Mouse (Mus musculus) heart, adult 9 months (tissue): Measurements from ENCODE around the gene Ssh1.

ENCODE experiments used
- DNase-seq, 2 experiments: peaks; one replicate each; pipeline ENCODE4 v3.0.0; 2022; ENCODE audit warnings: low spot score in 2 of 2

Ssh1 gene

DNA sequence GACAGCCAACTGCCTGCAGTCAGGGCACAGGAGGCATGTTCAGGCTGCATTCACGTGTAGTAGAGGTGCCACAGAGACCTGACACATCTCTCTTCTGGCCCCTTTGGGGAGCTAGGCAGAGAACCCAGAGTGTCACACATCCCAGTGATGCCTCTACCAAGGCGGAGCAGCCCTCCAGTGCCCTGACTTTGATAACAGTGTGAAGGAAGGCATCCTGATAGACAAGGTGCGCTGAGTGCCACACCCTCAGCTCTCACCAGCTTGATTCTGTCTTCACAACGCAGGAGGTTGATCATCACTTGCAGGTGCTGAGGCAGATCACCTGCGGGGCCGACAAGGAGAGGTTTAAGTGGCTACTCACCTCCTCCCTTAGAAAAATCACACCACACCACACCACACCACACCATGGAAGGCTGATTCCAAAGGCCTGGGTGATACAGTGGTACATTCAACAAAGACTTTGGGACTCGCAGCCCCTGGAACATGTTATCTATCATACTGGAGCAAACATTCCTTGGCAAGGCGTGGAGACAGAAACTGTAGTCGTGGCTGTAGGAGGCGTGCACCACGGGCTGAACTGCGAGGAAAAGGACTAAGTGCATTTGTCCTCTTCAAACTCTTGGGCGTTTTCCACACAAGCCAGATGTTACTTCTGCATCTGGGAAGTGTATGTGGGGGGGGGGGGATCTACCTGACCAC, 27.1 kb downstream of the Ssh1 start:
- DNase-seq: no peak

DNA sequence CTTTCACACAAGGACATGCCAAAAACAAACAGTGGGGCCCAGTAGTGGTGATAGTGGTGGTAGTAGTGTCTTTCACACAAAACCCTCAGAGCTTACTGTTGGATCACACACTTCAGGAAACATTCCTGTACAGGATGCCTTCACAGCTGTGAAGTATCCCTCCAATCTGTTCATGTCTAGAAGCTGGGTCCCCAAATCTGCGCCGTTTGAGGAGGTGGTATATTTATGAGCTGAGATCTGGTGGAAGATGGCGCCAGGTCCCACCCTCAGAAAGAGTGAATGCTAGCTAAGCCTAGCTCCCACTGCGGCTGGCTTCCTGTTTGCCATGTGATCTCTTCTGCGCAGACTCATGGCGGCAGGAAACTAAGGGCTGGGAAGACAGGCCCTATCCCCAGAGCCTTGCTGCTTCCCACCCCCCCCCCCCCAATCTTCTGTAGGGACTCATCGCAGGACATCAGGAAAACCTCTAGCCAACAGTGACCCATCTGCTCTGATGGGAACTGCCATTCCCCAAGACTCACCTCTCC, 28.0 kb downstream of the Ssh1 start:
- DNase-seq: no peak

DNA sequence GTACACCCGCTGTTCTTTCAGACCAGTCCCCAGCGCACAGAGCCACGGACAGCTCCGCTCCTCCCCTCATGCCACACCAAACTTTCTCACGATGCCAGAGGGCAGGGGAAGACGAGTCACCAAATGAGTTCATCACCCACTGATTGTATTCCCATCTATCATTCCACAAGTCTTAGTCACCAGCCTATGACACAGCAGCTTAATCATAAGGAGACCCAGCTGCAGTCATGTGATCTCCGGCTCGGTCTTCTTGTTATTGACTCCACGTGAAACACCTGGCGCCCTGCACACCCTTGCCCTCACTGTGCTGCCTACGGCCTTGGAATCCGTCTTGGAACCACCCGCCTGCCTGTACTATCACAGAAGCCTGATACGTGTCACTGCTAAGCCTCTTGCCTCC, 28.7 kb downstream of the Ssh1 start:
- DNase-seq: no peak

DNA sequence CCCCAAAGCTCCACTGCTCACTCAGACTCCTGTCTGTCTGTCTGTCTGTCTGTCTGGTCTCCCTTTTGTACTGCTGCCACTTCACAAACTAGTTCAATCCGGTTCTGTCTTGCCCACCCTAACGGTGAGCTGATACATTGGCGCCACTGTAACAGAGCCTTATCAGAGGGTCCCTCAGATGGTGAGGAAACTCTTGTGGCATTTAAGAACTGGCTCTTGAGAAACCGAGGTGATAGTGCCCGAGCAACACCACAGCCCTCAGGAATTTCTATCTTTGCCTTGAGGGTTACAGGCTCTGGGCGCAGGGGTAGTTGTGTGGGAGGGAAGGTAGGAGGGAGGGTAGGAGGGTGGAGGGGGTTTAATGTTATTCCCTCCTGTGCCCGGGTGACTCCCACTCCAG, 31.9 kb downstream of the Ssh1 start:
- DNase-seq: no peak

DNA sequence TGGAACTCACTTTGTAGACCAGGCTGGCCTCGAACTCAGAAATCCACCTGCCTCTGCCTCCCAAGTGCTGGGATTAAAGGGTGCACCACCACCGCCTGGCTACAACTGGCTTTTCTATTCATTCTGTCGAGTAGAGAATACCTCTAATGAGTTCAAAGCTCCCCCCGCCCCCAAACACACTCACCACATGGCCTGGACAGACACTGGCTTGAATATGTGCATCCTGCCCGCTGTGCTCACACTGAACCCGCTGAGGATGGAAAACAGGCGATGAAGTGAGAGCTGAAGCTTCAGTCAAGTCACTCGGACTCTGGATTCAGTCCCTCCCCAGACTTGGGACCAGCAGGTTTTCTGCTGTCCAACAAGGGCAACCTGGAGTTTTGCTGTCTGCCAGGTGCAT, 33.3 kb downstream of the Ssh1 start:
- no peak for DNase-seq

DNA sequence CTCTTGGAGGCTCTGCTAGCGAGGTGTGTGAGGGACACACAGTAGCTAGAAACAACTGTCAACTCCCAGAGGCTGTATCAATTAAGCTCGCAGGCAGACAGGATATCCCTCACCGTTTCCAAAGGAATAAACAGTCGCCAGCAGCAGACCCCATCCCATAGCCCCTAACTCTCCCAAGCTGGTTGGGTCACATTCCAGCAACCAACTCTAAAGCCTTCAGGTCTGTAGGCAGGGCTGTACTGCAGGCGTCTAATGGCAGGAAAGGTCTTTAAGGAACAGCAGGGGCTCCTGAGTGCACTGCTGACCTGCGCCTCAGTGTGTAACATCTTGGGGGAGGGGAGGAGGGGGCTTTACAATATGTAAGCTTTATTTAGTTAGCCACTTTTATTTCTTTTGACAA, 34.7 kb downstream of the Ssh1 start:
- DNase-seq: no peak

DNA sequence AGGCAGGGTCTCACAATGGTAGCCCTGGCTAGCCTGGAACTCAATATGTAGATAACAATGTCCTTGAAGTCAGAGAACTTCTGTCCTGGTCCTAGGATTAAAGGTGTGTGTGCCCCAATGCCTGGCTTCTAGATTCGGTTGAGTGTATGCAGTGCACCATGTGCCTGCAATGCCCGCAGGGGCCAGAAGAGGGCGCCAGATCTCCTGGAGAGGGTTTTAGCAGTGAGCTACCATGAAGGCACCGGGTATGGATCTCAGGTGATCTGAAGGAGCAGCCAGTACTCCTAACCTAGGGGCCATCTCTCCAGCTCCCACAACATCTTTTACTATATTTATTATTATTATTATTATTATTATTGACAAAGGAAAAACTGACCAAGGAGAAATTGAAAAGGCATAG, 37.2 kb downstream of the Ssh1 start:
- peak; percentile 62 to 79 for DNase-seq

DNA sequence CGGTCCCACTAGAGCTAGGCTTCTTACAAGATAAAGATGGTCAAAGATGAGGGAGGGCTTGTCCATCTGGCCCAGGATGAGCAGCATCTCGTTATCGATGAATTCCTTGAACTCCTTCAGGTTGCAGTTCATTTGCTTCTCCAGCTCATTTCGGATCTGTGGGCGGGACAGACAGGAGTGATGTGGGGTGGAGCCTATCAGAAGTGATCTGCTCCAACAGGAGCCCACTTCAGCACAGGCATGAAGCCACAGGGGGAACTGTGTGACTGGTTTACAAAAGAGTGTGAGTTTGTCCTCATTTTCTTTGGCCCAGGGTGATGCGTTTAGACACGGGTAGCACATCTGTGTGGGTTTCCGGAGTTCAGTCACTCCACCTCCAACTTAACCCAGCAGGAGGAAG, 38.0 kb downstream of the Ssh1 start:
- DNase-seq: no peak

DNA sequence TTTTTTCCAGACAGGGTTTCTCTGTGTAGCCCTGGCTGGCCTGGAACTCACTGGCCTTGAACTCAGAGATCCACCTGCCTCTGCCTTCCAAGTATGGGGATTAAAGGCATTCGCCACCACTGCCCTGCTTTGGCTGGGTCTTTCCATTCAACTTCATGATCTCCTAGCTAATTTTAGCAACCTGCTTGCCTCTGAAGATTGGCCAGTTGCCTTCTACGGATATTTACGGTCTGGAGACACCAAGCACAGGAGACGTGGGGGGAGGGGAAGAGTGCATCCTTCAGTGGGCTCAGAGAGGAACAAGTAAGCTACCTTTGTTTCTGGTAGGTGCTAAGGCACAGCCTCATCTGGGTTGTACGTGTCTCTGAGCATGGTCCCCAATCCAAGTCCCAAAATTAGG, 38.4 kb downstream of the Ssh1 start:
- DNase-seq: peak in 1 of 2 experiments; percentile 42

DNA sequence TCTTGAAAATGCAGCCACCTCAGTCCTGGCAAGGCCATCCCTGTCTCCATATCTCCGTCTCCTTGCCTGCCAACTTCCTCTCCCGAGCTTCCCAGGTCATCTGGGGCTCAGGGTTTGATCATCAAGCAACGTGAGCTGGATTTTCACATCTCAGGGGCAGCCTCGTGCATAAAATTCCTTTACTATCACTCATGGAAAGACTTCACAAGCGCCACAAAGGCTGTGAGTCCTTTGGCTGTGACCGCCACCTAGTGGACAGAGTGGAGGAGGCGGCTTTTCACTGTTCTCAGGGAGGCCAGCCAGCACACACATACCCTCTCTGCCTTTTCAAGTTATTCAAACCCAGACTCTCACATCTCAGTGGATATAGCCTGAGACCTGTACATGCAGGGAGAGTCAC, 39.3 kb downstream of the Ssh1 start:
- peak; percentile 76 to 90 for DNase-seq

DNA sequence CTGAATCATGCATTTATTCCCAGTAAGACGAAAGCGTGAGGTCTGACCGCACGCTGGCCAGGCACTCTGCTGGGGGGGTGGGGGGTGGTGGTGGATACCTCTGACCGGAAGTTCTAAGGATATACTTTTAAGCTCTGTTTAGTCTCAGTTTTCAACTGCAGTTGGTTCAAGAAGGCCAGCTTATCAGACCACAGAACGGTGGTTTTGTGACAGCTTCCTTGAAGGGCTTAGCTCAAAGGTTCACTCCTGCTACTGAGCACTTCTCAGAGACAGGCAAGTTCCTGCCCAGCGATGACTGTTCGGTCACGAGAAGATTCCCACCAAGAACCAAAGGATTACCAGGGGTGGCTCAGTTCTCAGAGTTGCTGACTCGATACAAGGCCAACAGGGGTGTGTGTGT, 41.2 kb downstream of the Ssh1 start:
- no peak for DNase-seq

DNA sequence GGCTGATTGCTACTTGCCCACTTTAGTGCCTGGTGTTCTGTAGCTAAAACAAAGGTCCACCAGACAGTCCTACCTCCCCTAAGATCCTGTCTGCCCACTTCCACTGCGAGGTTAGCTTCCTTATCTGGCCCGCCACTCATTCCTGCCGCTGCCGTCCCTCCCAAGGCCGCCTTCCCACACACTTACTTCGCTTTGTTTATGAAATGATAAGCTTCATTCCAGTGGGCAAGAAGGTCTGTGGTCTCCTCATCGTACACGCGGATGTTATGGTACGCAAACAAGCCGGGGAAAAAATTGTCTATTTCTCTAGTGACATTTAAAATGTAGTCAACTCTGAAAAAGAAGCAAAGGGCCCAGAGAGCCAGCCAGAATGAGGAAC, 42.0 kb downstream of the Ssh1 start:
- DNase-seq: no peak

DNA sequence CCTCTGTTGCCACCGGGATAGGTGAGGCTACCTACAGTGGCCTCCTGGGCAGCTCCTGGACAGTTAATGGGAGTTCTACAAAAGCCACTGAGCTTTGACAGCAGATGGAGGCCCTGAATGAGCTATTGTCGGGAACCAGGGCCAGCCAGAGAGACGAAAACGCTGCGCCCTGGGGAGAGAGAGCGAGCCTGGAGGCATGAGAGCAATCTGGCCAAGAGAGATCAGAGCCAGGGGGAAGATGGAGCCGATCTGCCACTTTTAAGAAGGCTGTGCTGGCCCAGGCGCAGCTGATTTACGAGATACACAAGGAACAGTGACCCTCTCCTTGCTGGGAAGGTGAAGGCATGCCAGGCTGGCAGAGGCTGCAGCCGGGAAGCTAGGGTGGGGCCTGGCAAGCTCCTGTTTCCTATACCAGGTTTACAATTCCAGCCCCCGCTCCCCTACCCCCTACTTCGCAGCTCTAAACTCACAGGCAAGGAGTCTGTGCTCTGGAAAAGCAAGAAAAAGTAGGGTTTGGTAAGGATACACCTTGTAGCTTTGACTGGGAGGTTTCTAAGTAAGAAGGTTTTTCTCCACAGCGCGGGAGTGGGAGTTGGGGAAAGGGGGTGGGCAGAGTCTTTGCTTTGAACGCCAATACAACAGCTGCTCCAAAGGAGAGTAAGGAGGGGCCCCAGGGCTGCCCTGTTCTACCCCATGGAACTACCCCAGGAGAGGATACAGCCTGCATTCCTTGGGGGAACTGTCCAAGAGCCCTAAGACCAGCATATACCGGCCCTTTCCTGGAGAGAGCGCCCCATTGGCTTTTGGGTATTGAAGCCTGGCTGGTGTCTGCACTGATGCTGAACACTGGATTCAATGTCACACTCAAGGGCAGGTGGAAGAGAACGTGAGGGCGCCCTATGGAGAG, 42.7 kb downstream of the Ssh1 start:
- no peak for DNase-seq

DNA sequence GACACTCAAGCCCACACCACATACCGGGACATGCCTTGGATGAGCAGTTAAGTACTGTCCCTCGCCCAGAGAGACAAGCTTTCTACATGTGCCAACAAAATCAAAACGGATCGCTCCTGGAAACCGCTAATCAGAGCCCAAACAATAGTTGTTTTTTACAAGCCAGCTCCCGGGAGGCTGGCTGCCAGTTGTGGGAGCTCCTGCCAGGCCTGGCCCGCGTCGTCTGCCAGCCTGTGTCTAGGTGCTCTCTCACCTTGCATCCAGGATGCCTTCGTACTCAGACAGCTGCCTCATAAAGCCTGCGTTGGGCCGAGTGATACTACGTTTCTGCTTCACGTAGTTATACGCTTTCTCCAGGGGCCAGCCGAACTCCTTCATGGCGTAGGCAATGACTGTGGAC, 43.6 kb downstream of the Ssh1 start:
- no peak for DNase-seq

DNA sequence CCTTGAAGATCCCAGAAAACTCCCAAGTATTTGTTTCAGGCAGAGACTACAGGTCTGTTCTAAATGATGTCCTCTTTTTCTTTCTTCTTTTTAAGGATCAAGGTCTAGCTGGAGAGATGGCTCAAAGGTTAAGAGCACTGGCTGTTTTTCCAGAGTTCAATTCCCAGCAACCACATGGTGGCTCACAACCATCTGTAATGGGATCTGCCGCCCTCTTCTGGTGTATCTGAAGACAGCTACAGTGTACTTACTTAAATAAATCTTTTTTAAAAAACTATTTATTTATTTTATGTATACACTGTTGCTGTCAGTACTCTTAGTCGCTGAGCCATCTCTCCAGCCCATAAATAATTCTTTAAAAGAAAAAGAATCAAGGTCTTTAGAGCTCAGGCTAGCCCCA, 46.4 kb downstream of the Ssh1 start:
- DNase-seq: no peak

DNA sequence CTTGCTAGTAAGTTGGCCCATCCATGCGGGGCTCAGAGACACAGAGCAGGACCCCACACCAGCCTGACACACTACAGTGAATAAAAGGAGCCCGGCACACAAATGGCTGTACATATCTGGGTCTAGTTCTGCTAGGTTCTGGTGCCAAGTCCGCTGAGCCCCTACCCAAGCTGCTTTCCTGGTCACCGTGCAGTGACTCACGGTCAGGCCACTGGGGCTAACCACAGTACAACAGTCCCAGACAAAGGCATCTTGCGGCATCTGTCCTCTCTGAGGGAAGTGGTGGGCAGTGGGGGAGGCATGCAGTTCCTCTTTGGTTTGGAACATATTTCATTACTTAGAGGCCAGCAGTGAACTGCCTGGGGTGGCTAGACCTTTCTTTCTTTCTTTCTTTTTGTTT, 48.6 kb downstream of the Ssh1 start:
- DNase-seq: peak; percentile 47 to 68

DNA sequence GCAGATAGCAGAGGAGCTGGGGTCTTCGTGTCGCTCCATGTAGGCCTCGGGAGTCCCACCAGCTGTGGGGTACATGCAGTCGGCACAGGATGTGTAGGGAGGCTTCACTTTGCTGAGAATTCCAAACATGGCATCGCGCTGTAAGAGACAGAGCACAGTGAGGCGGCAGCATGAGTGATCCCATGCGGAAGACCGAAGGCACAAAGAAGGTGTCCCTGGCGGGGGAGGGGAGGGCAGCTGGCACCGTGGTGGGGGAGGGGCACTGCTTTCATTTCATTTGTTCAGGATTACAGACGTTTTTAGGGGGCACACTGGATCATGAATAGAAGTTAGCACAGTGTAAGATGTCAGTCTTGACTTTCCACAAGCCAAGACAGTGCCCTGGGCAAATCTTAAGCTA, 50.4 kb downstream of the Ssh1 start:
- DNase-seq: no peak

DNA sequence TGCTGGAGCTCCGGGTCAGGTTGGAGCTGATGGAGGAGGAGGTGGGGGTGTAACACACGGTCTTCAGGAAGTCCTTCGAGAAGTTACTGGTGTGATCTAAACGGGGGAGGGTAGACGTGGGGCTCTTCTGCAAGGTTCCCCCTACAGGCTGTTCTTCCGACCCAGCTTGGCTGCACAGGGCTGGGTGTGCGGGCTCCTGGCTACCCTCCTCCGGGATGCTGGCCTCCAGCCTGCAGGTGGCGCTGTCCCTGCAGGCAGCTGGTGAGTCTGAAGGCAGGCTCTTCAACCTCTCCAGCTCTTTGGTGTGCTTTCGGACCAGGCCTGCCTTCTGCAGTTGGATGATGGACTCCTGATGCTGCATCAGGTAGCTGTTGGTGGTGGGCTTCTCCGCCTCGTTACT, 51.1 kb downstream of the Ssh1 start:
- no peak for DNase-seq

DNA sequence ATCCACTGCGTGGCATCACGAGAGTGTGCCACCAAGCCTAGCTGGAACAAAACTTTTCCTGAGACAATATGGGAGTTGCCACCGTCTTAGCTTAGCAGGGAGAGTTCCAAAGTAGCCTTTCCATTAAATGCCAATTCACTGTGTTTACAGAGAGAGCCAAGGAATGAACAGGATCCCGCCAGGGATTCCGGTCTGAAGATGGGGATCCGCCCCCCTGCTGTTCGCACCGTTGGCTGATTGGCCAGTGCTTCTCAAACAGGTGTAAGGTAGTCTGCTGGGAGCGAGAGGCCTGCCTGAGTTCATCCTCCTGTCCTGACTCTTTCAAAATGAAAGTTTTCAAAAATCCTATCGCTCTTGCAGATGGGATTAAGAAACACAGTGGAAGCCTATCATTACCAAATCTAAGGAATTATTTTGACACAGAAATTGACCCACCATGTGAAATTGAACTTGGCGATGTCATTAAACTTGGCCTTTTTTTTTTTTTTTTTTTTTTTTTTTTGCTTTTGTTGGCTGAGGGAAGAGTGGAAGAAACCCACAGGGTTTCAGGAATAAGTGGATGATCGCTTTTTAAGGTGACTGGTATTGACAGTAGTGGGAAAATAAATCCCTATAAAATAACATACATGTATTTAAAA, 54.3 kb downstream of the Ssh1 start:
- no peak for DNase-seq

DNA sequence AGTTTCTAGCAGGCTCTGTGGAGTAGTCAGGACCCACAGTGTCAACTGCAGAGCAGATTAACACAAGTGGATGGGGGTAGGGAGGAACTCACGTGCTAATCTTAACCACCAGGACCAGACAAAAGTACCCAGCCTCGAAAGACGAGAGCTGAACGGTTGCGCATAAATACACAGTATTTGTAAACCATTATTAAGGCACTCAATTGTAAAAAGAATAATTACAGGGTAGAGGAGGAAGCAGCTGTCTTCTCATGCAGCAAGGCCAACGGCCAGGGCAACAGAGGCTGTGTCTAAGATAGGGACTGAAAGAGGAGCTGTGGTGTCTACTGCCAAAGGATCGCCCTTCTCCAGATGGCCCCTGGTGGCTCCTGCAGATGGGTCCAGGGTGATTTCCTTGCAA, 56.0 kb downstream of the Ssh1 start:
- no peak for DNase-seq

DNA sequence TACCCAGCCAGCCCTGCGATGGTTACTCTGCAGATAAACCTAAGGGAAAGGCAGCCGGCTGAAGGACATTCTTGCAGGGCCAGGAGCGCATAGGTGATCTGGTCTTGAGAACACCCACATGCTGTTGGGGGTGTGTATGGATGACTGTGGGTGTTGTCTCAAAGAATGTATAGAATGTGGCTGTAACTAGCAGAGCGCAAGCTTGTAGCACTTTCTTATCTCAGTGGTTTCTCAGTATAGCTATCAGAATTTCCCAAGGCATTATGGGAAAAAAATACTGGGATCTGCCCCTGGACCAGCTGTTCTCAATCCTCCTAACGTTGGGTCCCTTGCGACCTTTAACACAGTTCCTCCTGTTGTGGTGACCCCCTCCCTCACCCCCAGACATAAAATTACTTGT, 59.8 kb downstream of the Ssh1 start:
- DNase-seq: no peak

DNA sequence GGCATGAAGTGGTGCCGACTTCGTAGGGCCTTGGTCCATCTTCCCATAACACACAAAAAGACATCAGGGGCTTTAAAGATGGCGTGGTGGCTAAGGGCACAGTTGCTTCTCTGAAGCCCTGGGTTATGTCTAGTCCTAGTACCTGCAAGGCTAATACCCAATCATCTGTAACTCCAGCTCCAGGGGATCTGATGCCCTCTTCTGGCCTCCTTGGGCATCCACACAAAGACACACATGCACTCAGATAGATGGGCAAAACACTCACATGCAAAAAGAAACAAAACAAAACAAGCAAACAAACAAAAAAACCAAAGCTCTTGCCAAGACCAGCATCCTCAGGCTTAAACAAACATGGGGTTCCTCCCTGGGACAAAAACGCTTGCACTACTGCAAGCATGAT, 60.2 kb downstream of the Ssh1 start:
- no peak for DNase-seq

DNA sequence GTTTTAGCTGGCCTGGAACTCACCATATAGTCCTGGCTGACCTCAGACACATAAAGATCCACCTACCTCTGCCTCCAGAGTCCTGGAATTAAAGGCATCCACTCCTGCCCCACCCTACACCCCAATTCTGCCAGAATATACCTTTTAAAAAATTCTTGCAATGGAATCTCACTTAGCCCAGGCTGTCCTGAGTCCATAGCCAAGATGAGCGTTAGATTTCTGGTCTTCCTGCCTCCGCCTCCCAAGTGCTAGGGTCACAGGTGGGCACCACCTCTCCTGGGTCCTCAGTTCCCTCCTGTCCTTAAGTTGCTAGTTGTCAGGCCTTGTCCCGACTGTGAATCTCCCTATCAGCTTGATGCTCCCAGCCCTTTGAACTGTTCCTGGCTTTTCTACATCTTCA, 61.4 kb downstream of the Ssh1 start:
- DNase-seq: no peak
